Mouse (Mus musculus) intestine, embryonic 14.5 days (tissue): ENCODE measurements around the gene Nup62. TPM values are rescaled to one million over a fixed set of nuclear protein-coding genes. Genes with fewer than 3 reads are reported as not detected.
A peak's percentile ranks its signal among the peaks of the same experiment; 100 is the strongest.

Experiments
- ATAC-seq: fragments of 200-750 bp; cut with Nextera tagmentation; replicated peaks from 2 replicates; pipeline ENCODE4 v1.8.0; 2017; ENCODE audit warnings: low read depth, moderate number of reproducible peaks, moderate TSS enrichment, moderate library complexity; ENCODE audit not compliant: low FRiP score, low TSS enrichment
- DNase-seq: peaks from one replicate; pipeline ENCODE4 v3.0.0-alpha.2; 2018; ENCODE audit warnings: low spot score
- H3K27ac ChIP-seq: fragments of 300-500 bp; sonication (generic); 2 replicates; pipeline ENCODE4 v1.5.1; 2014; ENCODE audit warnings: low read depth, mild to moderate bottlenecking, control low read depth
- H3K27me3 ChIP-seq: fragments of 300-500 bp; sonication (generic); replicated peaks from 2 replicates; pipeline ENCODE4 v1.6.1; 2014; ENCODE audit warnings: low read length, control low read depth; ENCODE audit not compliant: control insufficient read depth, insufficient read depth
- H3K36me3 ChIP-seq: fragments of 300-500 bp; sonication (generic); 2 replicates; pipeline ENCODE4 v1.6.1; 2014; ENCODE audit warnings: low read length, control low read depth; ENCODE audit not compliant: control insufficient read depth, insufficient read depth
- H3K4me1 ChIP-seq: fragments of 300-500 bp; sonication (generic); replicated peaks from 2 replicates; pipeline ENCODE4 v1.6.1; 2014; ENCODE audit warnings: low read length, control low read depth, mixed read lengths; ENCODE audit not compliant: control insufficient read depth, insufficient read depth
- H3K4me2 ChIP-seq: fragments of 300-500 bp; sonication (generic); 2 replicates; pipeline ENCODE4 v1.6.1; 2014; ENCODE audit warnings: low read length
- H3K4me3 ChIP-seq: fragments of 300-500 bp; sonication (generic); 2 replicates; pipeline ENCODE4 v1.5.1; 2014; ENCODE audit warnings: low read depth, low read length, control low read depth, mixed read lengths
- H3K9ac ChIP-seq: fragments of 300-500 bp; sonication (generic); 2 replicates; pipeline ENCODE4 v1.6.1; 2014; ENCODE audit warnings: mild to moderate bottlenecking, low read length
- H3K9me3 ChIP-seq: fragments of 300-500 bp; sonication (generic); 2 replicates; pipeline ENCODE4 v1.6.1; 2016; ENCODE audit warnings: low read length, control low read depth; ENCODE audit not compliant: control insufficient read depth
- WGBS: fragments of 180-500 bp; shearing (Covaris S2); extraction: QIAGEN DNeasy Blood & Tissue Kit; methylation state at CpG from one replicate; pipeline ENCODE4 v1.1.7; 2014; 5-methylcytosine and 5-hydroxymethylcytosine counted together
- polyA plus RNA-seq: library from polyadenylated mRNA; unstranded; fragments of >200 nt; fragmentation: Nextera tagmentation; extraction: Ambion mirVana; gene quantifications from 2 replicates; pipeline ENCODE4 v1.2.1, GENCODE M21; 2014

Gene Nup62
- polyA plus RNA-seq, 1 experiment from 2014 or later, result 65.8 TPM

GRCm38 (mm10) chr7:44853065-44853464 is 37.2 kb downstream of the Nup62 start:
- Histone ChIP-seq H3K4me2 (no peak overlapping the region), H3K4me1 (peaks cover 38% of the 10 kb centered on the region), H3K9me3 (no peaks in the 10 kb centered on the region), H3K9ac (no peak overlapping the region), H3K36me3 (peaks cover 15% of the 10 kb centered on the region; the same call in 1 of the 2 replicates), H3K27ac (no peak overlapping the region), H3K27me3 (no peaks in the 10 kb centered on the region), H3K4me3 (no peak overlapping the region)
- ATAC-seq (no peak), DNase-seq (no peak)
- 91% methylated on average over 2 of the region's 2 CpGs for WGBS

GRCm38 (mm10) chr7:44853596-44854355 is 37.9 kb downstream of the Nup62 start:
- 34% methylated on average over 26 of the region's 26 CpGs for WGBS
- peaks cover 41% of the 10 kb centered on the region for H3K4me1 ChIP-seq

GRCm38 (mm10) chr7:44854356-44855031 is 38.6 kb downstream of the Nup62 start:
- Histone ChIP-seq H3K9ac (peak overlapping the region; percentile 52), H3K27me3 (no peaks in the 10 kb centered on the region), H3K4me2 (peak overlapping the region; percentile 82), H3K4me3 (peak overlapping the region; percentile 47), H3K27ac (peak overlapping the region; percentile 91), H3K36me3 (peaks cover 15% of the 10 kb centered on the region; the same call in 1 of the 2 replicates), H3K9me3 (no peaks in the 10 kb centered on the region), H3K4me1 (peaks cover 41% of the 10 kb centered on the region)
- DNase-seq (peak; percentile 85), ATAC-seq (peak; percentile 54)
- WGBS, result 2% methylated on average over 45 of the region's 45 CpGs

More at GRCm38 (mm10) chr7:44853596-44854355, 37.9 kb downstream of the Nup62 start:
- no peaks in the 10 kb centered on the region for H3K27me3 ChIP-seq
- peak overlapping the region; percentile 52 for H3K9ac ChIP-seq
- H3K36me3 ChIP-seq, result peaks cover 15% of the 10 kb centered on the region; the same call in 1 of the 2 replicates
- H3K4me3 ChIP-seq, result peak overlapping the region; percentile 47
- H3K9me3 ChIP-seq, result no peaks in the 10 kb centered on the region
- peak overlapping the region; percentile 91 for H3K27ac ChIP-seq
- no peak for ATAC-seq
- H3K4me2 ChIP-seq, result peak overlapping the region; percentile 82
- no peak for DNase-seq

- DNase-seq (no peak), ATAC-seq (no peak)
- no peaks in the 10 kb centered on the region for H3K27me3 ChIP-seq
- peak overlapping the region; percentile 47 for H3K4me3 ChIP-seq
- H3K27ac ChIP-seq, result peak overlapping the region; percentile 91
- peaks cover 41% of the 10 kb centered on the region for H3K4me1 ChIP-seq
- H3K36me3 ChIP-seq, result peaks cover 16% of the 10 kb centered on the region; the same call in 1 of the 2 replicates
- H3K4me2 ChIP-seq, result peak overlapping the region; percentile 82
- 41% methylated on average over 10 of the region's 10 CpGs for whole genome bisulfite sequencing
- peak overlapping the region; percentile 52; the same call in 1 of the 2 replicates for H3K9ac ChIP-seq
- H3K9me3 ChIP-seq, result no peaks in the 10 kb centered on the region
Observed at GRCm38 (mm10) chr7:44855036-44855435, 39.1 kb downstream of the Nup62 start.

- Histone ChIP-seq H3K9ac (no peak overlapping the region), H3K4me3 (peak overlapping the region; percentile 80), H3K27ac (peak overlapping the region; percentile 83), H3K9me3 (no peaks in the 10 kb centered on the region), H3K4me2 (peak overlapping the region; percentile 98), H3K4me1 (peaks cover 43% of the 10 kb centered on the region), H3K27me3 (no peaks in the 10 kb centered on the region), H3K36me3 (peaks cover 19% of the 10 kb centered on the region; the same call in 1 of the 2 replicates)
- no peak for DNase-seq
- no peak for ATAC-seq
- WGBS, result 60% methylated on average over 9 of the region's 9 CpGs
Observed at GRCm38 (mm10) chr7:44856265-44856916, 40.5 kb downstream of the Nup62 start.

- ATAC-seq (peak; percentile 22), DNase-seq (peak; percentile 95)
- H3K4me3 ChIP-seq, result peak within 1 kb of the TSS; percentile 80
- H3K27me3 ChIP-seq, result no peaks in the 10 kb centered on the region
- H3K9me3 ChIP-seq, result no peaks in the 10 kb centered on the region
- H3K9ac ChIP-seq, result peak within 1 kb of the TSS; percentile 49
- peak within 1 kb of the TSS; percentile 83 for H3K27ac ChIP-seq
- under 1% methylated on average over 32 of the region's 32 CpGs for WGBS
- H3K4me2 ChIP-seq, result peak within 1 kb of the TSS; percentile 98
- peaks cover 20% of the 10 kb centered on the region for H3K36me3 ChIP-seq
- peaks cover 41% of the 10 kb centered on the region for H3K4me1 ChIP-seq
Observed at GRCm38 (mm10) chr7:44857042-44857552, 41.2 kb downstream of the Nup62 start, which contains the start of gene Pnkp. Gene Pnkp (plus strand): TSS chr7:44857139.

GRCm38 (mm10) chr7:44857905-44858304 is 42.0 kb downstream of the Nup62 start:
- Histone ChIP-seq H3K27me3 (no peaks in the 10 kb centered on the region), H3K36me3 (peaks cover 23% of the 10 kb centered on the region), H3K4me1 (peaks cover 41% of the 10 kb centered on the region), H3K4me3 (peak overlapping the region; percentile 80), H3K27ac (no peak overlapping the region; the same call in 1 of the 2 replicates), H3K9me3 (no peaks in the 10 kb centered on the region), H3K4me2 (peak overlapping the region; percentile 98), H3K9ac (peak overlapping the region; percentile 49)
- WGBS, result 29% methylated on average over 8 of the region's 8 CpGs
- ATAC-seq (no peak), DNase-seq (no peak)

- H3K9ac ChIP-seq, result no peak overlapping the region
- no peaks in the 10 kb centered on the region for H3K27me3 ChIP-seq
- no peaks in the 10 kb centered on the region for H3K9me3 ChIP-seq
- ATAC-seq, result no peak
- no peak for DNase-seq
- H3K4me3 ChIP-seq, result no peak overlapping the region
- peaks cover 36% of the 10 kb centered on the region for H3K36me3 ChIP-seq
- 93% methylated on average over 11 of the region's 11 CpGs for WGBS
- H3K4me2 ChIP-seq, result no peak overlapping the region
- no peak overlapping the region for H3K27ac ChIP-seq
- H3K4me1 ChIP-seq, result peaks cover 29% of the 10 kb centered on the region
Observed at GRCm38 (mm10) chr7:44859896-44860295, 44.0 kb downstream of the Nup62 start.
